Mouse (Mus musculus) frontal cortex, adult 2 months (tissue): ENCODE measurements around the gene Adam30. TPM values are rescaled to one million over a fixed set of nuclear protein-coding genes. Genes with fewer than 3 reads are reported as not detected.

ENCODE experiments used
- DNase-seq, 2 experiments: peaks; one replicate each; pipeline ENCODE4 v3.0.0; 2022; ENCODE audit warnings: low spot score in 1 of 2; ENCODE audit errors: extremely low spot score in 1 of 2
- polyA plus RNA-seq: library from polyadenylated mRNA; depleted of rRNA; stranded (reverse); fragments of >200 nt; gene quantifications from 2 replicates; pipeline ENCODE4 v1.2.3, GENCODE M21; 2012; rRNA removed

Gene Adam30
- polyA plus RNA-seq, 1 experiment = not detected

DNA sequence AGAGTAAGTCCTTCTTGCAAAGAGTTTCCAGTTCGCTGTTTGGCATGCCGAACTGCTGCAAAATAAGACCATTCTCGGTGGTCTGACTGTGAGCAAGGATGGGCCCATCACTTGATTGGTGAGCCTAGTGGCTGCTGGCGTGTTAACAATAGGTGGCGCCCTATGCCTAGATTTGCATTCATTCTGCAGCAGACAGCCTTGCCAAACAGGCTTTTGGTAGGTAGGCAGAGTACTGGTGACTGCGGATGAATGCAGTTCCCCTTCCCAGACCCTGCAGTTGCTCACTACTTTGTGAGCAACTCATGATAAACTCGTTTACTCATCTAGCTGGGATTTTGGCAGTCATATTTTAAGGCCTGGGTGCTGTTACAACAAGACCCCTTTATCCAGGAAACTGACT is 20.4 kb downstream of the Adam30 start:
- DNase-seq = peak in 1 of 2 experiments; percentile 68

GRCm38 (mm10) chr3:98185163-98185714 is 24.8 kb downstream of the Adam30 start:
- DNase-seq = no peak

- DNase-seq = no peak
Observed at GRCm38 (mm10) chr3:98187777-98188176, 27.3 kb downstream of the Adam30 start.

- DNase-seq = no peak
Observed at GRCm38 (mm10) chr3:98197711-98198532, 37.5 kb downstream of the Adam30 start.

DNA sequence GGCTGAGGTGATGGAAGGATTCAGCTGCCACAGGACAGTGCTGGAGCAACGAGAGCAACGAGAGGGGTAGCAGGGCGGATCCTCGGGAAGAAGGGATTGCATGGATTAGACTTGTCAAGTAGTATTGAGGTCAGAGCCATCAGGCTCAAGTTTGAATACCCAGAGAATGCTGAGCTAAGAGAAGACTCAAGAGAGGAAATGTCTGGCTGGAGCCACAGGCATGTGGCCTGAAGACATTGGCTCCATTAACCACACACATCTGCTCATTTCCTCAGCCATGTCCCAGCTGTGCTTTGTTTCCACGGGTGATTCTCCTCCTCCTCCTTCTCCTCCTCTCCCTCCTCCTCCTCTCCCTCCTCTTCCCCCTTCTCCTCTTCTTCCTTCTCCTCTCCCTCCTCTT is 39.3 kb downstream of the Adam30 start:
- no peak for DNase-seq

DNA sequence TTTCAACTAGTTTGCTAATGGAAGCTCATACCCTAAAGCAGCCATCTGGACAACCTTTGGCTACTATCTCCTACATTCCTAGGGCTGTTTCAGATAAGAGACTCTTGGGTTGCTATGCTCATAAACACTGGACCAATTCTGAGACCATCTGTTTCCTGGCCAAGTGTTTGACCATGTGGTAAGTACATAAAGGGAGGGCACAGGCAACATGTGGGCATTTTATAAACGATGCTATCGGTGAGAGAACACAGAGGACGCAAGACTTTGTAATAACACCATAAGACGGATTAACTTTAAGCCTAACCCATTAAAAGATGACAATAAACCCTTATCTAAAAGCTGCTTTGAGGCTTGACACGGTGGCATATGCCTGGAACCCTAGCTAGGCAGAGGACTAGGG is 42.9 kb downstream of the Adam30 start:
- DNase-seq = no peak

GRCm38 (mm10) chr3:98206977-98207376 is 46.5 kb downstream of the Adam30 start:
- DNase-seq = no peak

- no peak for DNase-seq
Observed at GRCm38 (mm10) chr3:98209161-98209560, 48.7 kb downstream of the Adam30 start.

DNA sequence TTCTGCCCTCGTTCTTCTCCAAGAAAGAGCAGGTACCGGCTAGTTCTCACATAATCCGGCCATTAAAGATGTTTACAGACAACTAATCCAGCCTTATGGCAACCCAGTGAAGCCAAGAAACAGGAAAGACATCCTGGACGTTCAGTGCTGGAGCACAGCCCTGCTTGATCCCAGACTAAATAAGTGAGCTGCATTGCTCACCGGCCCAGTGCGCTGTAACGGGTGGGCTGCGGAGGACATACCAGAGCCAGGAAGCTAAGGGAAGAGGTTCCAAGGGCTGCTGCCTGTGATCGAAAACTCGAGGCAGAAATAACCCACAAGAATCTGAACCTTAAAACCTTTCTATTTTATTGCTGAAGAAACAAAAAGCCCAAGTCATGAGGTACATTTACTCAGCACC is 50.4 kb downstream of the Adam30 start:
- no peak for DNase-seq

GRCm38 (mm10) chr3:98211301-98212081 is 51.1 kb downstream of the Adam30 start:
- peak; percentile 54 to 81 for DNase-seq

Other genes with a start within 250 kb of the Adam30 start
- gene Notch2, start 147.1 kb upstream of the Adam30 start, polyA plus RNA-seq = 12.4 and 14.5 TPM in 2 replicates
- gene Reg4, start 61.5 kb downstream of the Adam30 start, polyA plus RNA-seq = 0.13 TPM in 1 of 2 replicates, not detected in the other
- 14.1 and 14.9 TPM in 2 replicates for gene Hmgcs2, start 119.8 kb downstream of the Adam30 start, polyA plus RNA-seq
- 119 and 136 TPM in 2 replicates for gene Phgdh, start 179.4 kb downstream of the Adam30 start, polyA plus RNA-seq
- gene Zfp697, start 221.8 kb downstream of the Adam30 start, polyA plus RNA-seq = 17.0 TPM in 2 replicates